Mouse (Mus musculus): ENCODE measurements around the gene Apoc3. TPM values are rescaled to one million over a fixed set of nuclear protein-coding genes. Genes with fewer than 3 reads are reported as not detected.

The Apoc3 gene
- polyA plus RNA-seq, 1 experiment from 2014 or later, result not detected

DNA sequence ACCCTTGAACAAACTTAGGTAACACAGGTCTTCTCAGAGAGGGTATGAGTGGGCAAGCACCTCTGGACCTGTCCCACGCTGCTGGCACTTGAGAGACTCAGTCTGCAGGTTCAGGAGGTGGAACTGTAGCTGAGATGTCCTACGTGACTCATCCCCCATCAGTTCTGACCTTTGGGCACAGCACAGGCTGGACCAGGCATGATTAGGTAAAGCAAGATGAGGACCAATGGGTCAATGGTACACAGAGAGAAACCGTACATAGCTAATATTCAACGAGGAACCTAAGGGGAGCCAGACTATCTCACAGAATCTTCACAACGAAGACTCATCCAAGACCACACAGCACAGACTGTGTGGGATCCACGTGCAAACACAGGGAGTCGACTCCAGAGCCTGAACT lies 3.4 kb upstream of the Apoc3 start:
- WGBS, result 92% methylated on average over 7 of the region's 7 CpGs
- Histone ChIP-seq H3K4me1 (replicated peaks; ENCODE audit: control insufficient read depth, insufficient read depth, low read length) (no peaks in the 10 kb centered on the region), H3K36me3 (replicated peaks; ENCODE audit: control insufficient read depth, insufficient read depth) (no peaks in the 10 kb centered on the region), H3K27ac (no peak overlapping the region), H3K9ac (no peak overlapping the region), H3K9me3 (ENCODE audit: control insufficient read depth, low read length) (no peaks in the 10 kb centered on the region), H3K4me3 (replicated peaks; ENCODE audit: low read length) (no peak overlapping the region), H3K4me2 (replicated peaks) (no peak overlapping the region), H3K27me3 (ENCODE audit: control insufficient read depth, insufficient read depth, low read length) (no peaks in the 10 kb centered on the region)
- DNase-seq (ENCODE audit: low spot score) (no peak), ATAC-seq (ENCODE audit: low FRiP score) (no peak)

DNA sequence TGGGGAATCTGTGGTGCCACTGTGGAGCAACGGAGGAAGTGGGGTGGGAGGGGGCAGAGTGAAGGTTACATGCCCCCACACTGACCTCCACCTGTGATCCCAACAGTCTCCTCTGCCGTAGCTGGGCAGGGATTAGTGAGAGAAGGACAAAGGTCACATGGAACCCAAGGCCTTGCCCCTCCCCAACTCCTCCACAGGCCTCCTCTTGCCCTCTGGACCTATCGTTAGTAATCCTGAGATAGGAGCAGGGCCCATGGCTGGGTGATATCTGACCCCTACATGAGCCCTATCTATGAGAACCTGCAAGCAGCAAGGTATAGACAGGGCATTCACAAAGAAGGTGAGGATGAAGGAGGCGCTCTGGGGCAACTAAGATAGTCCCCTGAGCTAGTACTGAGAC lies 213 bp upstream of the Apoc3 start:
- no peak for ATAC-seq (ENCODE audit: low FRiP score)
- WGBS, result 69% methylated on average over 4 of the region's 4 CpGs

DNA sequence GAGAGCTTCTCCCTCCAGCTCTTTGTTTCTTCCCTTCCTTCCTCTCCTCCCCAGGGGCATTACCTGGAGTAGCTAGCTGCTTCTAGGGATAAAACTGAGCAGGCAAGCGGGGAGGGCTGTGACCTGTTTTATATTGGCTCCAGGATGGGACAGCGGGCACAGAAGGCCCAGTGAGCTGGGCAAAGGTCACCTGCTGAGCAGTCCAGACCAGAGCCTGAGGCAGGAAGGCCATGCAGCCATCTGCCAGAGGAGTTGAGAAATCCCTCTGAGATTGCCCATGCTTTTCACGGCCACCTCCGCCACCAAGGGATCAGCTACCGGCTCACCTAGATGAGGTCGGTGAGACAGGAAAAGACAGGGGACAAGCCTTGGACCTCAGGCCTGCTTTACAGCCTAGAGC lies 240 bp downstream of the Apoc3 start:
- ATAC-seq (ENCODE audit: low FRiP score), result no peak

More for the DNA sequence above, 213 bp upstream of the Apoc3 start:
- Histone ChIP-seq H3K9ac (no peak overlapping the region), H3K27me3 (ENCODE audit: control insufficient read depth, insufficient read depth, low read length) (no peaks in the 10 kb centered on the region), H3K4me1 (replicated peaks; ENCODE audit: control insufficient read depth, insufficient read depth, low read length) (peaks cover 3% of the 10 kb centered on the region; the same call in 1 of the 2 replicates), H3K27ac (no peak overlapping the region), H3K9me3 (ENCODE audit: control insufficient read depth, low read length) (no peaks in the 10 kb centered on the region), H3K36me3 (replicated peaks; ENCODE audit: control insufficient read depth, insufficient read depth) (no peaks in the 10 kb centered on the region), H3K4me3 (replicated peaks; ENCODE audit: low read length) (no peak overlapping the region), H3K4me2 (replicated peaks) (no peak overlapping the region)
- no peak for DNase-seq (ENCODE audit: low spot score)

DNA sequence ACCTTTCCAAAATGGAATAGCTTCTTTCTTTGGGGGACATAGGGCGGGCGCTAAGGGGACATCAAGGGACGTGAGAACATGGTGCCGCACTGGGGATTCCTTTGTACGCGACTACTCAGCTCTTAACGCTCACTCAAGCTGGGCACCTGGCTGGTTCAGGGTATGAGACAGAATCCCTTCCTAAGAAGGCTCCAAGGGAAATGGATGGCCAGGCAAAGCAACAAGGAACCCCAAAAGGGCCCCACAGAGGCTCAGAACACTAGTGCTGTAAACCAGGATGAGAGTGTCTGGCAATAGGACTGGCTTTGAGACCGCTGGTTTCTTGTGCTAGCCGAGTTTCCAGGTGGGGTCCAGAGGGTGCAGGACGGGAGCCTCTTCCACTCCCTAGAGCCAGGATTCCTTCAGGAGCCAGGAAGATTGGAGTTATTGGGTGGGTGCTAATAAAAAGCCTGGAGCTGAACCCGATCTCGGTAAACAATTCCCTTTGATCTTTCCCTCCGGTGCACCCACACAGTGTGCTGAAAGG lies 4.9 kb downstream of the Apoc3 start:
- Histone ChIP-seq H3K4me3 (replicated peaks; ENCODE audit: low read length) (peak overlapping the region; percentile 43), H3K4me1 (replicated peaks; ENCODE audit: control insufficient read depth, insufficient read depth, low read length) (peaks cover 8% of the 10 kb centered on the region; the same call in 1 of the 2 replicates), H3K27ac (peak overlapping the region; percentile 74), H3K36me3 (replicated peaks; ENCODE audit: control insufficient read depth, insufficient read depth) (no peaks in the 10 kb centered on the region), H3K27me3 (ENCODE audit: control insufficient read depth, insufficient read depth, low read length) (no peaks in the 10 kb centered on the region), H3K9ac (peak overlapping the region; percentile 69), H3K4me2 (replicated peaks) (peak overlapping the region; percentile 81), H3K9me3 (ENCODE audit: control insufficient read depth, low read length) (no peaks in the 10 kb centered on the region)
- DNase-seq (ENCODE audit: low spot score) (peak; percentile 26), ATAC-seq (ENCODE audit: low FRiP score) (peak; percentile 56)
- WGBS, result 19% methylated on average over 13 of the region's 13 CpGs

More for the DNA sequence above, 240 bp downstream of the Apoc3 start:
- Histone ChIP-seq H3K4me3 (replicated peaks; ENCODE audit: low read length) (no peak overlapping the region), H3K27ac (no peak overlapping the region), H3K36me3 (replicated peaks; ENCODE audit: control insufficient read depth, insufficient read depth) (no peaks in the 10 kb centered on the region), H3K4me1 (replicated peaks; ENCODE audit: control insufficient read depth, insufficient read depth, low read length) (peaks cover 7% of the 10 kb centered on the region; the same call in 1 of the 2 replicates), H3K9ac (no peak overlapping the region), H3K4me2 (replicated peaks) (no peak overlapping the region), H3K27me3 (ENCODE audit: control insufficient read depth, insufficient read depth, low read length) (no peaks in the 10 kb centered on the region), H3K9me3 (ENCODE audit: control insufficient read depth, low read length) (no peaks in the 10 kb centered on the region)
- DNase-seq (ENCODE audit: low spot score), result no peak
- WGBS, result 90% methylated on average over 6 of the region's 6 CpGs

DNA sequence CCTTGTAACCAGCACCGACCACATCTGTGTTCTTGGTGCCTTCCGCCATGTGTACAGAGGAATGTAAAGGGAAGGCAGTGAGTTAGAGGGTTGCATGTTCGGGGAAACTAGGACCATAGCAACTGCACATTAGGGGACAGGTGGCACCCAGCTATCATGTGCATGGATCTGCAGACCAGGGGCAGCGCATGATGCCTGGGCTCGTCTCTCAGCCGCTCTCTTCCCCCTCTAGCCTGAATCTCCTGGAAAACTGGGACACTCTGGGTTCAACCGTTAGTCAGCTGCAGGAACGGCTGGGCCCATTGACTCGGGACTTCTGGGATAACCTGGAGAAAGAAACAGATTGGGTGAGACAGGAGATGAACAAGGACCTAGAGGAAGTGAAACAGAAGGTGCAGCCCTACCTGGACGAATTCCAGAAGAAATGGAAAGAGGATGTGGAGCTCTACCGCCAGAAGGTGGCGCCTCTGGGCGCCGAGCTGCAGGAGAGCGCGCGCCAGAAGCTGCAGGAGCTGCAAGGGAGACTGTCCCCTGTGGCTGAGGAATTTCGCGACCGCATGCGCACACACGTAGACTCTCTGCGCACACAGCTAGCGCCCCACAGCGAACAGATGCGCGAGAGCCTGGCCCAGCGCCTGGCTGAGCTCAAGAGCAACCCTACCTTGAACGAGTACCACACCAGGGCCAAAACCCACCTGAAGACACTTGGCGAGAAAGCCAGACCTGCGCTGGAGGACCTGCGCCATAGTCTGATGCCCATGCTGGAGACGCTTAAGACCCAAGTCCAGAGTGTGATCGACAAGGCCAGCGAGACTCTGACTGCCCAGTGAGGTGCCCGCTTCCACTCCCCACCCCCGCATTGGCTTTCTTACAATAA lies 5.6 kb downstream of the Apoc3 start:
- peak; percentile 94 for ATAC-seq (ENCODE audit: low FRiP score)
- DNase-seq (ENCODE audit: low spot score), result peak; percentile 88
- peak overlapping the region; percentile 43 for H3K4me3 ChIP-seq (replicated peaks; ENCODE audit: low read length)
- WGBS, result 15% methylated on average over 37 of the region's 37 CpGs
- peak overlapping the region; percentile 69 for H3K9ac ChIP-seq
- H3K4me1 ChIP-seq (replicated peaks; ENCODE audit: control insufficient read depth, insufficient read depth, low read length), result peaks cover 8% of the 10 kb centered on the region; the same call in 1 of the 2 replicates
- H3K9me3 ChIP-seq (ENCODE audit: control insufficient read depth, low read length), result no peaks in the 10 kb centered on the region
- peak overlapping the region; percentile 81 for H3K4me2 ChIP-seq (replicated peaks)
- H3K27me3 ChIP-seq (ENCODE audit: control insufficient read depth, insufficient read depth, low read length), result no peaks in the 10 kb centered on the region
- H3K27ac ChIP-seq, result peak overlapping the region; percentile 74
- H3K36me3 ChIP-seq (replicated peaks; ENCODE audit: control insufficient read depth, insufficient read depth), result no peaks in the 10 kb centered on the region

DNA sequence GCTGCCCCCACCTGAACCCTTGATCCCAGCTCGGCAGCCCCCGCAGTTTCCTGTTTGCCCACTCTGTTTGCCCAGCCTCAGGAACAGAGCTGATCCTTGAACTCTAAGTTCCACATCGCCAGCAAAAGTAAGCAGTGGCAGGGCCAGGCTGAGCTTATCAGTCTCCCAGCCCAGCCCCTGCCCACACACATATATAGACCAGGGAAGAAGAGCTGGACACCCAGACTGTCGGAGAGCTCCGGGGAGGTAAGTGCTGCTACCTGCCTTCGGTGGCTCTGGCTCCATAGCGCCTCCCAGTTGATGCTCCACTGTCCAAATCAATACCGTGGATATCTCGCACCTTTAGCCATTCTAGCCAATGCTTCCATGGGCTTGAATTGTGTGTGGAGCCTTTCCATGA lies 6.9 kb downstream of the Apoc3 start, which contains the start of gene Apoa1:
TSS of gene Apoa1 (plus strand) at position 90 of the 400 bp plus-strand sequence.
- Histone ChIP-seq H3K36me3 (replicated peaks; ENCODE audit: control insufficient read depth, insufficient read depth) (peaks cover 6% of the 10 kb centered on the region; the same call in 1 of the 2 replicates), H3K4me2 (replicated peaks) (no peak within 1 kb of the TSS), H3K27ac (no peak within 1 kb of the TSS), H3K27me3 (ENCODE audit: control insufficient read depth, insufficient read depth, low read length) (no peaks in the 10 kb centered on the region), H3K4me3 (replicated peaks; ENCODE audit: low read length) (no peak within 1 kb of the TSS), H3K4me1 (replicated peaks; ENCODE audit: control insufficient read depth, insufficient read depth, low read length) (peaks cover 8% of the 10 kb centered on the region; the same call in 1 of the 2 replicates), H3K9me3 (ENCODE audit: control insufficient read depth, low read length) (no peaks in the 10 kb centered on the region), H3K9ac (no peak within 1 kb of the TSS)
- WGBS, result 66% methylated on average over 9 of the region's 9 CpGs
- ATAC-seq (ENCODE audit: low FRiP score) (no peak), DNase-seq (ENCODE audit: low spot score) (no peak)

DNA sequence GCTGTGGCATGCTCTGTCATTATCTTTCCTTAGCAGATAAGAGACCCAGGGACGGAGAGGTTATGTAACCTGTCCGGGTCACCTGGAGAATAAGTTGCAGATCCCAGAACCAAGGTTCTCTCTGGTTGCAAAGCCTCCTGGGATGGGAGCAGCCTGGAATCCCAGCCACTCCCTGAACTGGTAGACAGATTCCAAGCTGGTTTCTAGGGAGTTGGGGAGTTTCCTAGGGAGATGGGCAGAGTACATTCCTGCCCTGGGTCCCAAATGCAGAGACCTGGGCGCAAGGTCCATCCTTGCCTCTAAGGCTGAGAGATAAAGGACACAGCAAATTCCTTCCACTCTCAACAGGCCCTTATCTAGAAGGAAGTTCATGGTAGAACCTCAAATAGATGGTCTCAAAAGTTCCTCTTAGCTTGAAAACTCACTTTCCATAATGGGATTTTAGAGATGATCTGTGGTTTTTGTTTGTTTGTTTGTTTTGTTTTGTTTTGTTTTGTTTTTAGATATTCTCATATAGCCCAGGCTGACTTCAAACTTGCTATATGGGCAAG lies 8.3 kb downstream of the Apoc3 start:
- no peak overlapping the region for H3K27ac ChIP-seq
- no peaks in the 10 kb centered on the region for H3K27me3 ChIP-seq (ENCODE audit: control insufficient read depth, insufficient read depth, low read length)
- H3K9me3 ChIP-seq (ENCODE audit: control insufficient read depth, low read length), result no peaks in the 10 kb centered on the region
- 90% methylated on average over 3 of the region's 3 CpGs for WGBS
- peaks cover 8% of the 10 kb centered on the region; the same call in 1 of the 2 replicates for H3K4me1 ChIP-seq (replicated peaks; ENCODE audit: control insufficient read depth, insufficient read depth, low read length)
- H3K4me2 ChIP-seq (replicated peaks), result no peak overlapping the region
- H3K4me3 ChIP-seq (replicated peaks; ENCODE audit: low read length), result no peak overlapping the region
- peaks cover 12% of the 10 kb centered on the region for H3K36me3 ChIP-seq (replicated peaks; ENCODE audit: control insufficient read depth, insufficient read depth)
- ATAC-seq (ENCODE audit: low FRiP score) (no peak), DNase-seq (ENCODE audit: low spot score) (no peak)
- no peak overlapping the region for H3K9ac ChIP-seq

DNA sequence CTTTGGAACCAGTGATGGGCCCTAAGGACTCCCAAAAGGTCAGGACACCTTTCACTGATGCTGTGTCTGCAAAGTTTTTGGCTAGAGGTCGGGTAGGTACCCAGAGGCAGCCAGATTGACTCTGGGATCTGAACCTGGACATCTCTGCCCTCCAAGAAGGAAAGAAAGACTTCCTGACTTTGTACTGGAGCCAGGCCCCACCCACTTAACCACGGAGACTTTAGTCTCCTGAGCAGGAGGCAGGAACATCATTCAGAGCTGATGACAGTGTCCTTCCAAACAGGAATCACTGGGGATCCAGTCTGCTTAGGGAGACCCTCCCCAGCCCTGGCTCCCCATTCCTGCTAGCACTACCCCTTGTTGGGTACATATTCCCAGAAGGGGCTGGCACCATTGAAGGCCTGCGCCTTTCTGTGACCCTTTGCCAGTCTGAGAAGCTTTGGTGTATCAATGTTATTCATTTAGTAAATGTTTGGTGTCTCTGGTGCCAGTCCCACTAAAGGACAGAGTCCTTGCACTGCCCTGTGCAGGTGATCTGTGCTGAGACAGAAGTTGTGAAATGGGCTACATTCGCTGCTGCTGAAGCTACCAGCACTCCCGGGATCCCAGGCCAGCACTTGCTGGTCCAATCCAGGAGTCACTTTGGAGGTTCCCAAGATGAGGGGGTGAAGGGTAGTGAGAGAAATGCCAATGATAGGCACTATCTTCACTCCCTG lies 10.3 kb downstream of the Apoc3 start:
- Histone ChIP-seq H3K9me3 (ENCODE audit: control insufficient read depth, low read length) (no peaks in the 10 kb centered on the region), H3K9ac (no peak overlapping the region), H3K4me3 (replicated peaks; ENCODE audit: low read length) (no peak overlapping the region), H3K4me2 (replicated peaks) (no peak overlapping the region), H3K27me3 (ENCODE audit: control insufficient read depth, insufficient read depth, low read length) (no peaks in the 10 kb centered on the region), H3K36me3 (replicated peaks; ENCODE audit: control insufficient read depth, insufficient read depth) (peaks cover 33% of the 10 kb centered on the region), H3K4me1 (replicated peaks; ENCODE audit: control insufficient read depth, insufficient read depth, low read length) (no peaks in the 10 kb centered on the region), H3K27ac (no peak overlapping the region)
- 76% methylated on average over 5 of the region's 5 CpGs for WGBS
- ATAC-seq (ENCODE audit: low FRiP score) (no peak), DNase-seq (ENCODE audit: low spot score) (no peak)

DNA sequence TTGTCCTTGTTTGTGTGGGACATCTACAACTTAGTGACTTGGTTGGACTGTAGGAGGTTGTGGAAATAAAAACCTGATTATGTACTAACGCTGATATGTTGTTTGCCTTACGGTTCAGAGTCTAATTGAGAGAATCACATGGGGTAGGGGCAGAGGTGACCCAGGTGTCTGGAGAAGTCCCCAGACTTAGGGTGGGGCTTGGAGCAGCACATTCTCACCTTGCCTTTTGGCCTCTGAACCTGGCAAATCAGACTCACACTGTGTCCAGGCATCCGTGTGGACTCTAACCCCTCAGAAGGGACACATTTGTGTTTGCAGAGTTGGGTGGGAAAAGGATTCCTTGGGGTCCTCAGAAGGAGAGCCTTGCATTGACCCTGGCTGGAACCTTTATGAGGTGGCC lies 11.3 kb downstream of the Apoc3 start:
- no peak overlapping the region for H3K4me3 ChIP-seq (replicated peaks; ENCODE audit: low read length)
- H3K9me3 ChIP-seq (ENCODE audit: control insufficient read depth, low read length), result no peaks in the 10 kb centered on the region
- no peak overlapping the region for H3K4me2 ChIP-seq (replicated peaks)
- 90% methylated on average over 3 of the region's 3 CpGs for WGBS
- no peaks in the 10 kb centered on the region for H3K27me3 ChIP-seq (ENCODE audit: control insufficient read depth, insufficient read depth, low read length)
- H3K36me3 ChIP-seq (replicated peaks; ENCODE audit: control insufficient read depth, insufficient read depth), result peaks cover 43% of the 10 kb centered on the region
- DNase-seq (ENCODE audit: low spot score), result no peak
- H3K4me1 ChIP-seq (replicated peaks; ENCODE audit: control insufficient read depth, insufficient read depth, low read length), result no peaks in the 10 kb centered on the region
- no peak overlapping the region for H3K9ac ChIP-seq
- ATAC-seq (ENCODE audit: low FRiP score), result no peak
- no peak overlapping the region for H3K27ac ChIP-seq

Measured in hindbrain, embryonic 14.5 days (tissue).